Mouse (Mus musculus) activated CD4-positive, CD25-positive, alpha-beta regulatory T cell (primary cell): ENCODE measurements around the gene Cask. TPM values are rescaled to one million over a fixed set of nuclear protein-coding genes. Genes with fewer than 3 reads are reported as not detected.

Experiments
- polyA plus RNA-seq, 2 experiments: library from polyadenylated mRNA; unstranded; fragments of 100-300 nt; shearing (Covaris generic); gene quantifications; one replicate each; pipeline ENCODE4 v1.2.1; 2017

Gene Cask
- polyA plus RNA-seq, result 1 to 10 TPM; 1.6 to 3.8 TPM

DNA sequence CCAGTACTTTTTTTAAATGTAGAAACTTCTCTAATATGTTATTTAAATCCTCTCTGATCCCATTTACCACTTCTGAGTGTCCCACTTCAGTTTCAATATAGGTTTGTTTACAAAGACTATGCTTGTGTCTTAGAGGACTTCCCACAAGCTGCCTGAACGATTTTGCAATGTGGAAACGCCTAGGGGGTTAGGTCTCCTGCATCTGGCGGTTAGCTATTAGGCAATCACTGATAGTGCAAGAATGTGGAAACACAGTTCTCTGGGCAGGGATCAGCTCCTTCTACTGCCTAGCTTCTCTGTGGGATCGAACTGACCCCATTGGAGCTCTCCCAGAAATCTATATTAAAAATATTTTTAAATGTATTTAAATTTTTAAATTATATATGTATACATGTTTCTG lies at the start of gene Cask:
Cask (minus strand) TSS at position 83 of the 400 bp plus-strand sequence.

DNA sequence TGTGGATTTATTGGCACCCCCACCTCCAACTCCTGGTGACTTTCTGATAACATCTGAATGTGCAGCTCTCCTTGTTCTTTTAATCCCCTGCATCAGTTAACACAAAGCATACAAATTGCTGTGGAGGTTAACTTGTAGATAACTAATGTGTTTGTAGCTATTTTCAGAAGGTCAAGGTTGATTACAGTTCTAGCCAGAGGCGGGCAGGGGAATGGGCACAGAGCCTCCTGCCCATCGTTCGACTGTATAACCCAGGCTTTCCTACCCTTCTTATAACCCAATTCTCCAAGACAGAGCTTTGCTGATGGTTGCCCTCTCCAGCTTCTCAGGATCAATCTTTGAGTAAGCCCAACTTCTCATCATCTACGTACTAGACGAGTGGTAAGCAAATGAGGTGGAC lies 190.1 kb downstream of the Cask start, which contains the start of gene Gpr82:
Gpr82 (plus strand) TSS at position 301 of the 400 bp plus-strand sequence.

DNA sequence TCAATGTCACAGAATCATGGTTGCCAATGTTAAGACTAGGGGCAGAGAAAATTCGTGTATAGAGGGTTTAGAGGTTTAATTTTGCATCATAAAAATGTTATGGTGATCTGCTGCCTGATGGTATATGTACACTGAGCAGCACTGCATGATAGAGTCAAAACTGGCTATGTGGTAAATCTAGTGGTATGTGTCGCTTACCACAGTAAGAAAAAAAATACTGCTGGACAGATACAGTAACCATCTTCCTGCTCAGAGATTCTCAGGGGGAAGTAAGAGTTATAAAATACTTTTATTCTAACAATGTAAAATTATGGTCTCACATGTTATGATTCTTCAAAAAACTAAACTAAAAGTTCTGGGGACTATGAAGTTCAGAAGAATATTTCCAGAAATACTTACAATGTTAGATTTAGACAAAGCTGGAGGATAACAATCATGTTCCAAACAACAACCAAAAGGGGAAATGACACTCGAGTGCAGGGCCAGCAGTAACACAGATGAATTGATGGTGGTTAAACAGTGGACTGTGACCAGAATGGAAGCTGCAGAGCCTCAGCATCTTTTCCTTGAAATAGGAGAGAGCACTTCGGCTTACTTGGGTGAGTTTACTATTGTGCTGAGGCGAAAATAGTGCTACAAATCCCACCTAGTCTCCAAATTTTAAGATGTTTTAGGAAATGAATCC lies 219.4 kb downstream of the Cask start, which contains the start of gene Gpr34:
Gpr34 (plus strand) TSS at position 491 of the 685 bp plus-strand sequence.

Other genes starting within 250 kb of the Cask start
- 10 to 100 TPM in 1 of 2 experiments, 1 to 10 TPM in 1; 2.7 to 12.7 TPM for gene Gpr34, start 219.3 kb downstream of the Cask start, polyA plus RNA-seq
- not detected for gene Gpr82, start 190.0 kb downstream of the Cask start, polyA plus RNA-seq